Mouse (Mus musculus) ES-E14 (cell line): Measurements from ENCODE around the gene Acvr1. TPM values are rescaled to one million over a fixed set of nuclear protein-coding genes. Genes with fewer than 3 reads are reported as not detected.

ENCODE experiments used
- DNase-seq: peaks from one replicate; pipeline ENCODE4 v3.0.0-alpha.2; 2013; ENCODE audit warnings: low read depth, low spot score
- H3K27ac ChIP-seq: 2 replicates; pipeline ENCODE4 v1.5.1; 2012; ENCODE audit warnings: low read depth, mild to moderate bottlenecking, low read length, moderate library complexity, mixed read lengths; ENCODE audit not compliant: poor library complexity, insufficient read depth, severe bottlenecking
- H3K36me3 ChIP-seq: 2 replicates; pipeline ENCODE4 v1.6.1; 2012; ENCODE audit warnings: mild to moderate bottlenecking, low read length, moderate library complexity, mixed read lengths; ENCODE audit not compliant: control insufficient read depth, poor library complexity, insufficient read depth, severe bottlenecking
- H3K4me1 ChIP-seq, 2 experiments: fragments of 150-350 bp in 1 of 2; sonication (generic) in 1 of 2; 2 replicates each; pipeline ENCODE4 v1.6.1; 2012; ENCODE audit warnings: low read length in 2 of 2, mild to moderate bottlenecking in 1 of 2, mixed read lengths in 1 of 2; ENCODE audit not compliant: control insufficient read depth in 2 of 2, insufficient read depth in 2 of 2, poor library complexity in 1 of 2
- H3K4me3 ChIP-seq, 2 experiments: fragments of 150-350 bp in 1 of 2; sonication (generic) in 1 of 2; 2 replicates each; pipeline ENCODE4 v1.5.1; 2012; ENCODE audit warnings: low read length in 2 of 2, low read depth in 1 of 2, mild to moderate bottlenecking in 1 of 2, mixed read lengths in 1 of 2; ENCODE audit not compliant: insufficient read depth in 1 of 2, poor library complexity in 1 of 2, severe bottlenecking in 1 of 2
- H3K9ac ChIP-seq: 2 replicates; pipeline ENCODE4 v1.6.1; 2012; ENCODE audit warnings: low read depth, mild to moderate bottlenecking, low read length, mixed read lengths; ENCODE audit not compliant: poor library complexity, insufficient read depth, severe bottlenecking
- H3K9me3 ChIP-seq: fragments of 150-350 bp; sonication (generic); 2 replicates; pipeline ENCODE4 v1.6.1; 2012; ENCODE audit warnings: low read depth, mild to moderate bottlenecking, low read length; ENCODE audit not compliant: control insufficient read depth, insufficient read depth
- CHD2 ChIP-seq: IDR thresholded peaks from 2 replicates; pipeline ENCODE4 v1.6.1; 2014; ENCODE audit warnings: mild to moderate bottlenecking, low read depth, low read length, inconsistent platforms
- HCFC1 ChIP-seq: IDR thresholded peaks from 2 replicates; pipeline ENCODE4 v1.6.1; 2012; ENCODE audit warnings: low read length, inconsistent platforms, borderline replicate concordance; ENCODE audit not compliant: insufficient read depth
- MAFK ChIP-seq: IDR thresholded peaks from 2 replicates; pipeline ENCODE4 v1.6.1; 2014; ENCODE audit warnings: mild to moderate bottlenecking, low read depth, low read length, inconsistent platforms; ENCODE audit not compliant: insufficient read depth
- ZC3H11A ChIP-seq: IDR thresholded peaks from 2 replicates; pipeline ENCODE4 v1.6.1; 2012; ENCODE audit warnings: low read depth, mild to moderate bottlenecking, inconsistent platforms, low read length, borderline replicate concordance
- ZNF384 ChIP-seq: IDR thresholded peaks from 2 replicates; pipeline ENCODE4 v1.6.1; 2012; ENCODE audit warnings: low read depth, low read length, inconsistent platforms
- in situ Hi-C, 2 experiments: fragments of 600-800 bp; cut with MboI; formaldehyde crosslinking; loops; one replicate each; pipeline ENCODE4 v1.15.1; 2025; ENCODE audit warnings: low sequenced_read_pairs in 2 of 2, inconsistent platforms in 1 of 2; ENCODE audit not compliant: unreplicated experiment in 2 of 2
- total RNA-seq: library from RNA; depleted of rRNA; stranded (reverse); fragments of 300-350 nt; gene quantifications from 2 replicates; pipeline ENCODE4 v1.2.3, GENCODE M21; 2012

Acvr1 gene
- total RNA-seq, 1 experiment = 6.6 TPM

GRCm38 (mm10) chr2:58433317-58433716 lies 133.6 kb downstream of the Acvr1 start:
- no peaks in the 10 kb centered on the region for H3K9me3 ChIP-seq
- in situ Hi-C loops = no loop called here
- H3K36me3 ChIP-seq = no peaks in the 10 kb centered on the region
- no peak for DNase-seq
- TF ChIP-seq HCFC1 = no peak
- TF ChIP-seq ZC3H11A = no peak
- no peak for TF ChIP-seq ZNF384
- no peak for TF ChIP-seq MAFK
- TF ChIP-seq CHD2 = no peak
- no peak overlapping the region for H3K4me3 ChIP-seq
- no peak overlapping the region for H3K9ac ChIP-seq
- H3K4me1 ChIP-seq = no peaks in the 10 kb centered on the region
- H3K27ac ChIP-seq = no peak overlapping the region

DNA sequence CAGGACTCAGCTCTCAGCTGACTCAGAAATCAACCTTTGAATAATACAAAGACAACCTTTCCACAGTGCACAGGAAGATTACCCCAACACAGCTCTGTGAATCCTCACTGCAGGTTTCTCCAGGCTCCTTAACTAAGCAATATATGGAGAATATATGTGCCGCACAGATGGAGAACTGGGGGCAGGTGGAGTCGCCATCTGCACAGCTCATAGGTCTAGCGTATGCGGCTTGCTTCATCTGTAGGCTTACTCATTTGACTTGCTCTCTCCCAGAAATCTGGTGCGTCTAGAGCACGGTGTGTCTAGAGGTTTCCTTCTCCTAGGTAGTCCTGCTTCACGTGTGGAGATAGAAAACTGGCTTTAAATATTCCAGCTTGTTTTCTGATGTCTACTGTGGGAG lies 134.7 kb downstream of the Acvr1 start:
- no peak for DNase-seq
- in situ Hi-C loops = no loop called here
- H3K4me3 ChIP-seq = no peak overlapping the region
- H3K9ac ChIP-seq = no peak overlapping the region
- H3K36me3 ChIP-seq = no peaks in the 10 kb centered on the region
- H3K9me3 ChIP-seq = no peaks in the 10 kb centered on the region
- no peak overlapping the region for H3K27ac ChIP-seq
- no peaks in the 10 kb centered on the region for H3K4me1 ChIP-seq
- no peak for TF ChIP-seq ZC3H11A
- TF ChIP-seq CHD2 = no peak
- TF ChIP-seq MAFK = no peak

DNA sequence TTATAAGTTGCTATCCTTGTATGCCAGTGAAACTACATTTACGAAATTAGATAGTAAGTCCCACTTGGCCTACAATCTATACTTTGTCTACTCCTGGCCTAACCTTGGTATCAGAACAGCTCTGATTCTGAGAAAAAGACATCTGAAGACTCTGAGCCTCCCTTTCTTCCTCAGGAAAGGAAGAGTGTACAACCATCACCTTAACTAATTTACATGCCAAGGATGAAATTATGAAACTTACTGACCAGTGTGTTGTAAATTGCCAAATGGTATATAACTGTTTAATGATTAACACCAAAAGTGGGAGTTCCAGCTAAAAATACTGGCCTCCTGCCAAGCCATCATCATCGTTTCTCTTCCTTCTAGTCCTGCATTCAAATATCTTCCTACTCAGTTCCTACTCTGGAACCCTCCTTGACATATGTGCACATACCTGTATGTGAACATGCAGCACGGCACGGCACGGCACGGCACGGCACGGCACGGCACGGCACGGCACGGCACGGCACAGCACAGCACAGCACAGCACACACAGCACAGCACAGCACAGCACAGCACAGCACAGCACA lies 141.4 kb downstream of the Acvr1 start:
- Histone ChIP-seq H3K27ac (no peak overlapping the region), H3K36me3 (no peaks in the 10 kb centered on the region), H3K4me1 (no peaks in the 10 kb centered on the region), H3K4me3 (no peak overlapping the region), H3K9me3 (no peaks in the 10 kb centered on the region), H3K9ac (no peak overlapping the region)
- no peak for TF ChIP-seq ZC3H11A
- no peak for TF ChIP-seq HCFC1
- TF ChIP-seq CHD2 = no peak
- no peak for TF ChIP-seq MAFK
- TF ChIP-seq ZNF384 = no peak
- no peak for DNase-seq
- in situ Hi-C loops = no loop called here

GRCm38 (mm10) chr2:58423319-58423718 lies 143.6 kb downstream of the Acvr1 start:
- Histone ChIP-seq H3K4me1 (no peaks in the 10 kb centered on the region), H3K9ac (no peak overlapping the region), H3K4me3 (no peak overlapping the region), H3K36me3 (no peaks in the 10 kb centered on the region), H3K27ac (no peak overlapping the region), H3K9me3 (no peaks in the 10 kb centered on the region)
- TF ChIP-seq ZNF384 (no peak), HCFC1 (no peak), MAFK (no peak), ZC3H11A (no peak), CHD2 (no peak)
- in situ Hi-C loops = loop anchor here in 1 of 2 experiments (25.0 kb wide), 1 partner anchor 386 kb away; no protein-coding TSS in a partner anchor
- no peak for DNase-seq

- H3K9ac ChIP-seq = no peak overlapping the region
- DNase-seq = no peak
- in situ Hi-C loops = loop anchor here in 1 of 2 experiments (25.0 kb wide), 1 partner anchor 382 kb away; no protein-coding TSS in a partner anchor
- H3K9me3 ChIP-seq = no peaks in the 10 kb centered on the region
- no peak overlapping the region for H3K27ac ChIP-seq
- no peaks in the 10 kb centered on the region for H3K4me1 ChIP-seq
- H3K4me3 ChIP-seq = no peak overlapping the region
- no peaks in the 10 kb centered on the region for H3K36me3 ChIP-seq
- no peak for TF ChIP-seq ZC3H11A
- TF ChIP-seq HCFC1 = no peak
- TF ChIP-seq MAFK = no peak
- TF ChIP-seq ZNF384 = no peak
- no peak for TF ChIP-seq CHD2
Observed at GRCm38 (mm10) chr2:58419571-58419970, 147.4 kb downstream of the Acvr1 start.
